Mouse (Mus musculus) testis, adult 2 months (tissue): ENCODE results near the gene Plbd1.

ENCODE experiments used
- CTCF ChIP-seq: fragments of 200-500 bp; IDR thresholded peaks from 2 replicates; pipeline ENCODE4 v1.5.1; 2012; ENCODE audit warnings: low read depth, mild to moderate bottlenecking, inconsistent platforms, low read length, moderate library complexity; ENCODE audit not compliant: control insufficient read depth, insufficient read depth, insufficient replicate concordance
- POLR2A ChIP-seq: fragments of 200-500 bp; IDR thresholded peaks from 2 replicates; pipeline ENCODE4 v1.6.1; 2012; ENCODE audit warnings: low read depth, mild to moderate bottlenecking, inconsistent platforms, low read length, moderate library complexity; ENCODE audit not compliant: control insufficient read depth

DNA sequence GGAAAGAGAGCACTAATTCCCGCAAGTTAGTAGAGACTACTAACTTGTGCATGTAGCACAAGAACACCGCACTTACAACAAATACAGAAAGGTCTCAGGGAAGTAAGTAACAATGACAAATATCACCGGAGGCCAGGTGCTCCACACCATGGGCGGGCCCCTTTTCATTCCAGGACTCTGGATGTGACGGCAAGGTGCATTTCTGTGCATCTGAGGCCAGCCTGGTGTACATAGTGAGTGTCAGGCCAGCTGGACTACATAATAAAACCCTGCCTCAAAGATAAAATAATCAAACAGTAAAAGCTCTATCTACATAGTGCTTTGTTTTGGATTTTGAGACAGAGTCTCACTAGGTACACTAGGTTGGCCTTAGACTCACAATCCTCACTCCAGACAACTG, 32.1 kb downstream of the Plbd1 start:
- TF ChIP-seq CTCF = no peak
- no peak for TF ChIP-seq POLR2A
